Mouse (Mus musculus): ENCODE measurements at regions not wholly inside any gene's neighbourhood (a gene's known extent, or its start where the extent isn't known, plus 50 kb on each side); places are given as distances from the start of the nearest gene placed in this dataset.

- TF ChIP-seq CTCF (IDR thresholded peaks at IDR 0.05; ENCODE audit: insufficient read depth, low read depth, low read length): no peak
- no peak for TF ChIP-seq POLR2A (IDR thresholded peaks at IDR 0.05; ENCODE audit: insufficient read depth, low read depth, low read length)
Observed at GRCm38 (mm10) chr13:107094487-107094886, 72.6 kb upstream of the Kif2a start.
